Mouse (Mus musculus) hindbrain, embryonic 16.5 days (tissue): ENCODE measurements around the gene Gm17542. TPM values are rescaled to one million over a fixed set of nuclear protein-coding genes. Genes with fewer than 3 reads are reported as not detected.

Source experiments
- ATAC-seq: fragments of 200-750 bp; cut with Nextera tagmentation; 2 replicates; pipeline ENCODE4 v1.8.0; 2017; ENCODE audit warnings: moderate TSS enrichment, moderate library complexity
- H3K27ac ChIP-seq: fragments of 300-500 bp; sonication (generic); 2 replicates; pipeline ENCODE4 v1.5.1; 2014; ENCODE audit warnings: low read depth, mild to moderate bottlenecking, control low read depth, low read length, moderate library complexity
- H3K27me3 ChIP-seq: fragments of 300-500 bp; sonication (generic); replicated peaks from 2 replicates; pipeline ENCODE4 v1.6.1; 2014; ENCODE audit warnings: low read length; ENCODE audit not compliant: control insufficient read depth, insufficient read depth
- H3K36me3 ChIP-seq: fragments of 300-500 bp; sonication (generic); 2 replicates; pipeline ENCODE4 v1.6.1; 2014; ENCODE audit warnings: mild to moderate bottlenecking, low read length, moderate library complexity, mixed read lengths; ENCODE audit not compliant: control insufficient read depth, insufficient read depth
- H3K4me1 ChIP-seq: fragments of 300-500 bp; sonication (generic); 2 replicates; pipeline ENCODE4 v1.6.1; 2014; ENCODE audit warnings: low read depth, low read length; ENCODE audit not compliant: control insufficient read depth, insufficient read depth
- H3K4me2 ChIP-seq: fragments of 300-500 bp; sonication (generic); 2 replicates; pipeline ENCODE4 v1.6.1; 2014; ENCODE audit warnings: mild to moderate bottlenecking, low read length, control low read depth, moderate library complexity
- H3K4me3 ChIP-seq: fragments of 300-500 bp; sonication (generic); 2 replicates; pipeline ENCODE4 v1.5.1; 2014; ENCODE audit warnings: mild to moderate bottlenecking, low read length, control low read depth, moderate library complexity
- H3K9ac ChIP-seq: fragments of 300-500 bp; sonication (generic); 2 replicates; pipeline ENCODE4 v1.6.1; 2014; ENCODE audit warnings: low read depth, mild to moderate bottlenecking, control low read depth, low read length, moderate library complexity
- H3K9me3 ChIP-seq: fragments of 300-500 bp; sonication (generic); 2 replicates; pipeline ENCODE4 v1.6.1; 2014; ENCODE audit warnings: mild to moderate bottlenecking, low read length, moderate library complexity; ENCODE audit not compliant: control insufficient read depth
- WGBS: fragments of 180-500 bp; shearing (Covaris S2); extraction: QIAGEN DNeasy Blood & Tissue Kit; methylation state at CpG from one replicate; pipeline ENCODE4 v1.1.7; 2014; 5-methylcytosine and 5-hydroxymethylcytosine counted together
- polyA plus RNA-seq: library from polyadenylated mRNA; unstranded; fragments of >200 nt; fragmentation: Nextera tagmentation; extraction: Ambion mirVana; gene quantifications from 2 replicates; pipeline ENCODE4 v1.2.1, GENCODE M21; 2015

The Gm17542 gene
- polyA plus RNA-seq, 1 experiment from 2014 or later = not detected

DNA sequence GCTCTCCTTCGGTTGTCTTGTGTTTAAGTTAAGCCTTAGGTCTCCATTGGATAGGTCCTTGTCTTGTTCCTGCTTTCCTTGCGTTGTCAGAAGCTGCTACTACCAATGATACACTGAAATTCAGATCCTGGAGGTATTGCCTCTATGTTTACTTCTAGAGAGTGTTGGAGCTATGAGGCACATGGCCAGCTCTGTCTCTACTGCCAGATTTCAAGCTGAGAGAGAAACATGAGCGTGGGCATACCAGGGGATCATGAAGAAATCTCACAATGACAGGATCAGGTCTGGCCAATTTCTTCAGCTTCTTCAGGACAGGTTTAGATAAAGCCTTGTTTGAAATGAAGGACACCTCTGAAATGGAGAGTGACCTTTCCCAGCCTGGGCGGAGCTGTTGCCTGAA is 19.1 kb downstream of the Gm17542 start:
- 89% methylated on average over 4 of the region's 4 CpGs for WGBS

DNA sequence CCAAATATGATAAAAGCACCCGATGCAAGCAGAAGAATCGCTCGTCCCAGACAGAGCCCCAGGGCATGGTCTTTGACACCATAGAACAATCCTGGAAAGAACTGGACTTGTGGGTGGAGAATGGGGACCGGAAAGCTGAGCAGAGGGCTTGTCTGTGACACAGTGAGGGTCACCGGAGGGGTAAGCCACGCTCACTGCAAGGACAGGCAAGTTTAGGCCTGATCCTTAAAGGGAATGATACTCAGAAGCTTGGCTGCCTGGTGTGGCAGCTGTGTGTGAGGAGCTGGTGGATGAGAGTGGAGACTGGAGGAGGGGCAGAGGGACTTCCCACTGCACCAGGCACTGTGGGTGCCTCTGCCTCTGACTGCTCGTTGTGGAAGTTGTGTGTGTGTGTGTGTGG is 27.0 kb downstream of the Gm17542 start:
- no peak for ATAC-seq
- Histone ChIP-seq H3K27ac (no peak overlapping the region), H3K36me3 (no peaks in the 10 kb centered on the region), H3K9me3 (no peaks in the 10 kb centered on the region), H3K4me3 (no peak overlapping the region), H3K4me1 (no peaks in the 10 kb centered on the region), H3K27me3 (no peaks in the 10 kb centered on the region), H3K9ac (no peak overlapping the region), H3K4me2 (no peak overlapping the region)
- WGBS = 80% methylated on average over 6 of the region's 7 CpGs

More for the DNA sequence above, 19.1 kb downstream of the Gm17542 start:
- ATAC-seq = no peak
- Histone ChIP-seq H3K9ac (no peak overlapping the region), H3K4me3 (no peak overlapping the region), H3K36me3 (no peaks in the 10 kb centered on the region), H3K9me3 (no peaks in the 10 kb centered on the region), H3K4me2 (no peak overlapping the region), H3K27me3 (no peaks in the 10 kb centered on the region), H3K4me1 (no peaks in the 10 kb centered on the region; the same call in 1 of the 2 replicates), H3K27ac (no peak overlapping the region)

DNA sequence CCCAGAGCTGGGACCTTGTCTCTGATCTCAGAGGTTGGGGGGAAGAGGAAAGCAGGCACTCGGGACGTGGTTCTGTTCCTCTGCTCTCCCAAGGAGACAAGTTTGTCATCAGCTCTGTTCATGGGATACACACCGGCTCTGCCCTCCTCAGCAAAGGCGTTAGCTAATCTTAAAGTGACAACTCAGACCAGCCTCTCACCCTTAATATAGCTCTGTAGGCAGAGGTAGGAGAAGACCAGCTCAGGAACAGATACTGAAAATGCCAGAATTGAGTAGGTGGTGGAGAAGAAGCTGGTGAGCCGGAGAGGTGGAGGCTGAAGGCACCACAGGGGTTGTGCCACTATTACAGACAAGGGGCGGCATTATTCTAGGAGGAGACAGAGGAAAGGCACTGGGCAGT is 38.7 kb downstream of the Gm17542 start:
- H3K27me3 ChIP-seq = no peaks in the 10 kb centered on the region
- no peaks in the 10 kb centered on the region for H3K9me3 ChIP-seq
- 87% methylated on average over 6 of the region's 6 CpGs for WGBS
- H3K27ac ChIP-seq = no peak overlapping the region
- no peak overlapping the region for H3K4me2 ChIP-seq
- no peaks in the 10 kb centered on the region for H3K36me3 ChIP-seq
- no peak overlapping the region for H3K9ac ChIP-seq
- peaks cover 3% of the 10 kb centered on the region for H3K4me1 ChIP-seq
- no peak for ATAC-seq
- no peak overlapping the region for H3K4me3 ChIP-seq

DNA sequence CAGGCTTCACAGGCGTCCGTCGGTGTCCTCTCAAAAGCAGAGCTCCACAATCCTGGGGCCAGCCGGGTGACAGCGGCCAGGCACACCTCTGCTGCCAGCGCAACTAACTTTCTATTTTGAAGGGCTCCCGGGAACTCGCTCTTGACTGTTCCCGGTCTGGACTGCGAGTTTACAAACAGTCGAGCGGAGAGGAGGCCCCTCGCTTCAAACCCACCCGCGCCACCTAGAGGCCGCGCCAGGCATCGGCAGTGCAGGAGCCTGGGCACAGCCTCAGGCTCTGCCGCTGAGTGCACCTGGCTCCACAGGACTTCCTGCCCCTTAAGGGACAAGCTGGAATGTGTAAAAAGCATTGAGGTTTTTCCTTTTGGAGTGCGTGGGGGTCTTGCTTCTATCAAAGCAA is 42.5 kb downstream of the Gm17542 start, which contains the start of gene Edar:
Gene Edar (minus strand): TSS at position 122 of the 400 bp plus-strand sequence.
- Histone ChIP-seq H3K4me1 (peaks cover 10% of the 10 kb centered on the region), H3K27ac (no peak within 1 kb of the TSS), H3K4me3 (peak within 1 kb of the TSS; percentile 29), H3K36me3 (no peaks in the 10 kb centered on the region), H3K4me2 (peak within 1 kb of the TSS; percentile 54), H3K27me3 (no peaks in the 10 kb centered on the region), H3K9me3 (no peaks in the 10 kb centered on the region), H3K9ac (no peak within 1 kb of the TSS)
- 6% methylated on average over 20 of the region's 20 CpGs for WGBS
- peak; percentile 89 for ATAC-seq

DNA sequence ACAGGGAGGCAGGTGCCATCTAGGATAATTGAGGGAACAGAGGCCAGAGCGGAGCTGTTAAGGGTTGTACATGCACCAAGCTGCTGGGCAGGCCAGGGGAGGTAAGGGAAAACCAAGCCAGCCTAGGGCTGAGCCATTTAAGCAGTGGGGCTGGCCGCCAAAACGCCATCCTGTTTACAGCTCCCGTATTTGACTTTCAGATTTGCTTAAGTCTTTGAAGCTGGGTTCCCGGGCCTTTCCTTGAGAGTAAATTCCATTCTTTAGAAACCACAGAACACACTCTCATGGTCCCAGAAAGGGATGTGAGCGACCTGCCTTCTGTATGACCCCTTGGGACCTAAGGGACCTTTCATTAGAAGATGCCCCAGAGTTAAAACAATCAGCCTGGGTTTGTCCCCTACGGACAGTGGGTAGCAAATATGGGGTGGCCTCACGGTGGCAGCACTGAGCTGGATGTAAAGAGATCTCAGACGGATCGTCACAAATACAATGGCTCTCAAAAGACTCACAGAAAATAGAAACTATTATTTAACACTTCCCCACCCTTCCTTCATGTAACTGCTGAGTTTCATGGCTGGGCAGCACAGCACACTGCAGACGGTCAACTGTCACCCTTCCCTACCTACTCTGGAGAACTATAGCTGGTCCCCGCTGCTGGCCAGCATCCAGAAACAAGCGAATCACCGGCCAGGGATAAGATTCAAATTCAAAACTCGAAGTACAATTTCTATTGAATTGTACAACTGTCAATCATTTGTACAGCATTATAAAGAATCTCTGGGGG is 44.5 kb downstream of the Gm17542 start:
- Histone ChIP-seq H3K36me3 (no peaks in the 10 kb centered on the region), H3K9ac (no peak overlapping the region), H3K27me3 (no peaks in the 10 kb centered on the region), H3K4me3 (peak overlapping the region; percentile 23; the same call in 1 of the 2 replicates), H3K4me1 (peaks cover 10% of the 10 kb centered on the region), H3K9me3 (no peaks in the 10 kb centered on the region), H3K27ac (peak overlapping the region; percentile 51; the same call in 1 of the 2 replicates), H3K4me2 (peak overlapping the region; percentile 42)
- 20% methylated on average over 15 of the region's 15 CpGs for WGBS
- peak; percentile 75 for ATAC-seq

DNA sequence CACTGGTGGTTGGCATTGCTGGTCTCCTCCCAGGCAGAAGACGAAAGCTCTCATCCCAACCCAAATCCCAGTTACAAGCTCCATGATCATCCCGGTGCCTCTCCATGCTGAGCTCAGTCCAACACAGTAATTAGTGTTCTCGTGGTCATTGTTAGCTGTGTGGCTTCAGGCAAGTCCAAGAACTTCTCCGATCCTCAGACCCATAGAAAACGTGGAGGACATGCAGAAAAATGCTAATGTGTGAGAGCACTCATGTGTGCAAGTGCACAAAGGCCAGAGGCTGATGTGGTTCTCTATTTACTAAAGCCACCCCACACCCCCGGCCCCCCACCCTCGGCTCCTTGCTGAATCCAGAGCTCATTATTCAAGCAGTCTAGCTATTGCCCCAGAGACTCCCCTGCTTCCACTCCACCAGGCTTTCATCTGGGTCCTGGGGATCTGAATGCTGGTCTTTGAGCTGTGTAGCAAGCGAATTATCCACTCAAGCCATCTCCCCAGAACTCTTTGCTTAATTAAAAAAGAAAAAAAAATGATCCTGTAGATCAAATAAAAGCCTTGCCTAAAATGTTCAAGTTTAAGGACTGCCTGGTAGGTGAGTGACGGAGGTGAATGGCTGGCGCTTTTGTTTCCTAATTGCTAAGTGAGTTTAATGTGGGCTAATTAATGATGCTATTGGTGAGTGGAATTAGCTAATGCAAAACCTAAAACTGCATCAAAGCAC is 45.3 kb downstream of the Gm17542 start:
- peaks cover 10% of the 10 kb centered on the region for H3K4me1 ChIP-seq
- peak; percentile 51 for ATAC-seq
- no peaks in the 10 kb centered on the region for H3K9me3 ChIP-seq
- no peak overlapping the region for H3K4me2 ChIP-seq
- H3K27ac ChIP-seq = peak overlapping the region; percentile 51; the same call in 1 of the 2 replicates
- 29% methylated on average over 10 of the region's 10 CpGs for WGBS
- H3K27me3 ChIP-seq = no peaks in the 10 kb centered on the region
- H3K9ac ChIP-seq = no peak overlapping the region
- H3K36me3 ChIP-seq = no peaks in the 10 kb centered on the region
- no peak overlapping the region for H3K4me3 ChIP-seq

DNA sequence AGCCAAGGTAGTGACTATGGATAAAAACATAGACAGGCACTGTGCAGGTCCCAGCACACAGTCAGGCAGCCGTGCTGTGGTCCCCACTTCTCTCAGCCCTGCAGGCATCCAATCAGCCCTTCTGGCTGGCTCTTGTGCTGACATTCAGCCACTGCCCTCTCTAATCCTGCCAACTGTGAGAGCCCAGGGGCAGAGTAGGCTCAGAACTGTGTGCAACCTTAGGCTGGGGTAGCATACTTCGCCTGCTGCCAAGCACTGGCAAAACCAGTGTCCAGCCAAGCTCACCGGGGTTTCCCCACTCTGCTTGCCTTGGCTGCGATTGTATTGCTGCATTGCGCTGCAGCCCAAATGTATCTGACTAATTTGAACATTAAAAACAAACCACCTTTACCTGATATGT is 54.1 kb downstream of the Gm17542 start:
- 66% methylated on average over 5 of the region's 5 CpGs for WGBS

More for the DNA sequence above, 54.1 kb downstream of the Gm17542 start:
- Histone ChIP-seq H3K4me1 (no peaks in the 10 kb centered on the region), H3K36me3 (no peaks in the 10 kb centered on the region), H3K27me3 (no peaks in the 10 kb centered on the region), H3K27ac (no peak overlapping the region), H3K4me2 (no peak overlapping the region), H3K4me3 (no peak overlapping the region), H3K9ac (no peak overlapping the region), H3K9me3 (no peaks in the 10 kb centered on the region)
- peak; percentile 91 for ATAC-seq
